Mouse (Mus musculus) kidney, adult 2 months (tissue): ENCODE results near the gene Pola1.

Experiments used
- CTCF ChIP-seq: fragments of 200-500 bp; conservative IDR thresholded peaks from 2 replicates; pipeline ENCODE4 v1.5.1; 2011; ENCODE audit warnings: low read depth, mild to moderate bottlenecking, control low read depth, low read length, moderate library complexity, mixed read lengths; ENCODE audit not compliant: insufficient read depth, insufficient read length
- POLR2A ChIP-seq: fragments of 200-500 bp; IDR thresholded peaks from one replicate; pipeline ENCODE4 v1.6.1; 2011; ENCODE audit warnings: low read depth, low read length, control low read depth

DNA sequence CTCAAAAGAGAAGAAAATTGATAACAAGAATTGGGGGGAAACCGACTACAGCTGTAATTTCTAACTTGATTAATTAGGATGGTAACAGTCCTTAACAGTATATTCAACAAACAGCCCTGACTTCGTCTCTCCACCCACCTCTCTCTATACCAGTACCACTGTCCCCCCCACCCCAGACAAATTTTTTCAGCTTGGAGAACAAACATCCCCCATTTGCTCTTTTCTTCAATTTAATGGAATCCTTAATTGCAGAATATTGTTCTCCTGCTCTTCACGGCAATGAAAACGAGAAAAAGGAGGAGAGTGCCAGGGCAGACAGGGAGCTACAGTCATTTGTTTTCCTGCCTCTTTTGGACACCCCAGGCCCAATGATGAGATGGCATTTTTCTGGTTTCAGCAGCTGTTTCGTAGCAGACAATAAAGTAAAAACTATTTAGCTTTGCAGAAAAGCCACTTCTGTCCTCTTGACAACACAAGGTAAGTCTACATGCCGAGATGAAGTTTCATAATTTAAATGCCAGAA, 202.2 kb downstream of the Pola1 start:
- TF ChIP-seq POLR2A: no peak
- TF ChIP-seq CTCF: no peak
